Mouse (Mus musculus): ENCODE data around the gene Snx1. TPM values are rescaled to one million over a fixed set of nuclear protein-coding genes. Genes with fewer than 3 reads are reported as not detected.

Gene Snx1
- polyA plus RNA-seq, 1 experiment = 75.6 TPM

DNA sequence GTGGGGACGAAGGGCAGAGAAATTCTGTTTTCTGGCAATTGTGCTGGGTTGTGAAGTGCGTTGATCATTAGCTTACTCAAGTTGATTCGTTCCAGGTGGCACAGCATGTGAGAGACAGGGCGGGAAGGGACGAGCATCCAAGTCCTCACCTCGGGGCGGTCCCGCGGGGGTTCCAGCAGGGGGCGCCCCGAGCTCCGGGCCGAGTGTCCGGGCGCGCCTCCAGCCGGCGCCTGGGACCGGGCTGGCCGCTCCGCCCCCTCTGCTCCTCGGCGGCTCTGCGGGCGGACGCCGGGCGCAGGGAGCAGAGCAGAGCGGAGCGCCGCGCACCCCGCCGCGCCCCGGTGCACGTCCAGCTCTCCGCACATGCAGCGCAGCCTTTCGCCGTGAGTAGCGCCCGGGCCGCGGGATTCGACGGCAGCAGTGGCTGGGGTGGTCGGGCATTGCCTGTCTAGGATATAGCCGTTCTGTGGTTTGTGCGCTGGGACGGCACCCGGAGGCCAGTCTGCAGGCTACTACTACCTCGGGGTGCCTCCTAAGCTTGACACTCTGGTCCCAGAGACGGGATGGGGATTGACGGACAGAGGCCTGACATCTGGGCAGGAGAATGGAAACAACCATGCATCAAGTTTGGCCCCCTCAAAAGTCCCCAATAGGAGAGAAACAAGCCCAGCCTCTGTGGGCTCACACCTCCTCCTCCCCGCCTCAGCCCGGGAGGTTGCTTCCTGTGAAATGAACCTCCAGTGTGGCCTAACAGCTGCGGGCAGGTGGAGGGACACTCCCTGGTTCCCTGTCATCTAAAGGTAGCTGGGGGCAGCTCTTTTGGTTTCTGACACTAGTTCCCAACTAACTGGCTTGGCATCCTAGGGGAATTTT, 31.8 kb upstream of the Snx1 start, which contains the start of gene Dapk2:
Gene Dapk2, plus strand, starts transcription at position 266 of the 873 bp plus-strand sequence.
- peak; percentile 69 for DNase-seq (ENCODE audit: low read depth)
- TF ChIP-seq POLR2A (IDR thresholded peaks at IDR 0.05; ENCODE audit: borderline replicate concordance, extremely low read depth, insufficient read depth, insufficient read length, poor library complexity, severe bottlenecking) (no peak), CTCF (IDR thresholded peaks at IDR 0.05; ENCODE audit: borderline replicate concordance, extremely low read depth, insufficient read depth, insufficient read length) (peak; percentile 61)

DNA sequence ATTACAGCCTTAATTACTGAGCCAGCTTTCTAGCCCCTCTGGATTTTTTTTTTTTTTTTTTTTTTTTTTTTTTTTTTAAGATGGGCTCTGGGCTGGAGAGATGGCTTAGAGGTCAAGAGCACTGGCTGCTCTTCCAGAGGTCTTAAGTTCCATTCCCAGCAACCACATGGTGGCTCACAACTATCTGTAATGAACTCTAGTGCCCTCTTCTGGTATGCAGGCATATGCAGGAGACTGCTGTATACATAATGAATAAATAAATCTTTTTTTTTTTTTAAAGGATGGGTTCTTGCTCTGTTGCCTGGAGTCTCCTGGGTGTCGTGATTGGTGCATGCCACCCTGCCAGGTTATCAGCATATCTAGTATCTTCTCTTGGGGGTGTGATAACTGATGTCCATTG, 29.1 kb upstream of the Snx1 start:
- TF ChIP-seq CTCF (IDR thresholded peaks at IDR 0.05; ENCODE audit: borderline replicate concordance, extremely low read depth, insufficient read depth, insufficient read length) (no peak), POLR2A (IDR thresholded peaks at IDR 0.05; ENCODE audit: borderline replicate concordance, extremely low read depth, insufficient read depth, insufficient read length, poor library complexity, severe bottlenecking) (no peak)
- peak; percentile 4 for DNase-seq (ENCODE audit: low read depth)

- no peak for DNase-seq (ENCODE audit: low read depth)
- TF ChIP-seq POLR2A (IDR thresholded peaks at IDR 0.05; ENCODE audit: borderline replicate concordance, extremely low read depth, insufficient read depth, insufficient read length, poor library complexity, severe bottlenecking) = no peak
- TF ChIP-seq CTCF (IDR thresholded peaks at IDR 0.05; ENCODE audit: borderline replicate concordance, extremely low read depth, insufficient read depth, insufficient read length) = no peak
Observed at GRCm38 (mm10) chr9:66154013-66154412, 27.6 kb upstream of the Snx1 start.

DNA sequence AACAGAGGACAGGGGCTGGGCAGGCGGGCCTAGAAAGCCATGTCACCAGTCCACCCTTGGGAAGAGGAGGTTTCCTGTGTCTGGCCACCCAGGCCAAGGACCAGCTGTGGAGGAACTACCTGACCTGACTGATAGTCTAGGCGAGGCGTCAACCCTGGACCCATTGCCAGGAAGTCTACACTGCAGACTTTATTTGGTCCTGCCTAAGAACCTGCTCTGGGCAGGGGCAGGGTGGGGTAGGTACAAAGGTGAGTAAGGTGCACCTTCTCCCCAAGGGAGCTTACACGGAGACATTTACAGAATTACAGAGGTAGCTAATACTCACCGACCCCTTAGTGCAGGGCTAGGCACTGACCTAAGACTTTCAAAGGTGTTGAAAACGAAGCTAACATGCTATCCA, 27.2 kb upstream of the Snx1 start:
- no peak for DNase-seq (ENCODE audit: low read depth)
- no peak for TF ChIP-seq CTCF (IDR thresholded peaks at IDR 0.05; ENCODE audit: borderline replicate concordance, extremely low read depth, insufficient read depth, insufficient read length)
- no peak for TF ChIP-seq POLR2A (IDR thresholded peaks at IDR 0.05; ENCODE audit: borderline replicate concordance, extremely low read depth, insufficient read depth, insufficient read length, poor library complexity, severe bottlenecking)

- TF ChIP-seq CTCF (IDR thresholded peaks at IDR 0.05; ENCODE audit: borderline replicate concordance, extremely low read depth, insufficient read depth, insufficient read length) (no peak), POLR2A (IDR thresholded peaks at IDR 0.05; ENCODE audit: borderline replicate concordance, extremely low read depth, insufficient read depth, insufficient read length, poor library complexity, severe bottlenecking) (no peak)
- DNase-seq (ENCODE audit: low read depth) = no peak
Observed at GRCm38 (mm10) chr9:66152011-66152410, 25.6 kb upstream of the Snx1 start.

DNA sequence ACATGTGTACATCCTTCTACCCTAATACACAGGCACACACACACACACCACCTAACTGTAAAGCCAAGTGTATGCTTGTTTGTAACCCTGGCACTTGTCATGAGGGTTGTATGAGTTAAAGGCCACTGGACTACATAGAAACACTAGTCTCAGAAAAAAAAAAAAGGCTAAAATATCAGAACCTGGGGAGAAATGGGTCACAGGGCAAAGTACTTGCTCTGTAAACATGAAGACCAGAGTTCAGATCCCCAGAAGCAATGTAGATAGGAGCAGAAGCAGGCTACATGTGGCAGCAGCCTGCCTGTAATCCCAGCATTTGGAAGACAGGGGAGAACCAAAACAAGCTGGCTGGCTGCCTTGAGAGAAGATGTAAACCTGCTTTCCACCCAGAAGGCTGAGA, 19.8 kb upstream of the Snx1 start:
- TF ChIP-seq CTCF (IDR thresholded peaks at IDR 0.05; ENCODE audit: borderline replicate concordance, extremely low read depth, insufficient read depth, insufficient read length) = no peak
- TF ChIP-seq POLR2A (IDR thresholded peaks at IDR 0.05; ENCODE audit: borderline replicate concordance, extremely low read depth, insufficient read depth, insufficient read length, poor library complexity, severe bottlenecking) = no peak
- no peak for DNase-seq (ENCODE audit: low read depth)

- DNase-seq (ENCODE audit: low read depth) = peak; percentile 91
- TF ChIP-seq CTCF (IDR thresholded peaks at IDR 0.05; ENCODE audit: borderline replicate concordance, extremely low read depth, insufficient read depth, insufficient read length) (peak; percentile 78; the same call in 1 of the 2 replicates), POLR2A (IDR thresholded peaks at IDR 0.05; ENCODE audit: borderline replicate concordance, extremely low read depth, insufficient read depth, insufficient read length, poor library complexity, severe bottlenecking) (no peak)
Observed at GRCm38 (mm10) chr9:66144248-66144647, 17.9 kb upstream of the Snx1 start.

DNA sequence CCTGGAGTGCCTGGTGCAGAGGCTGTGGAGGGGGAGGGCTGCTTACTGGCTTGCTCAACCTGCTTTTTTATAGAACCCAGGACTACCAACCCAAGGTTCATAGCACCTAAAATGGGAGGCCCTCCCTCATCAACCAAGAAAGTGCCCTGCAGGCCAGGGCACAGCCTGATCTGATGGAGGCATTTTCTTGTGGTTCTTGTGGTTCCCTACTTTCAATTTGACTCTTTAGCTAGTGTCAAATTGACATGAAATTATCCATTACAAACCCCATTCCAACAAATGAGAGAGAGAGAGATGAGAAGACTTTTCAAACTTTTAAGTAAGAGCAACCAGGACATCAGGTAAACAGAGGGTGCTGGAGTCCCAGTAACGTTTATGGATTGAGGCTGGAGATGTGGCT, 15.9 kb upstream of the Snx1 start:
- TF ChIP-seq CTCF (IDR thresholded peaks at IDR 0.05; ENCODE audit: borderline replicate concordance, extremely low read depth, insufficient read depth, insufficient read length) = no peak
- no peak for TF ChIP-seq POLR2A (IDR thresholded peaks at IDR 0.05; ENCODE audit: borderline replicate concordance, extremely low read depth, insufficient read depth, insufficient read length, poor library complexity, severe bottlenecking)
- DNase-seq (ENCODE audit: low read depth) = no peak

DNA sequence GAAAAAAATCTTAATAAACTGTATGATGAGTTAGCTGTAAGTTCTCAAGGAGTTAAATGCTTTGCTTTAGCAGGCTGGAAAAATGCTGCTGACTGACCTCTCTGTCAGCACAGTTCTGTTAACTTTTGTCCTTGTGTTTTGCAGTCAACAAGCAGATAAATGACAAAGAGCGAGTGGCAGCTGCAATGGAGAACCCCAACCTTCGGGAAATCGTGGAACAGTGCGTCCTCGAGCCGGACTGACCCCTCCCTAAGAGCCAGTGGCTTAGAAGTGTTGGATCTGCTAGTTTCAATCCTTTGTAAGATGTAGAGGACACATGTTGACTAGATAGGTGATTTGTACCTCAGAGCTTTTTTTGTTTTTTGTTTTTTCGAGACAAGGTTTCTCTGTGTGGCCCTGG, 11.8 kb upstream of the Snx1 start:
- no peak for TF ChIP-seq CTCF (IDR thresholded peaks at IDR 0.05; ENCODE audit: borderline replicate concordance, extremely low read depth, insufficient read depth, insufficient read length)
- no peak for TF ChIP-seq POLR2A (IDR thresholded peaks at IDR 0.05; ENCODE audit: borderline replicate concordance, extremely low read depth, insufficient read depth, insufficient read length, poor library complexity, severe bottlenecking)
- DNase-seq (ENCODE audit: low read depth) = no peak

DNA sequence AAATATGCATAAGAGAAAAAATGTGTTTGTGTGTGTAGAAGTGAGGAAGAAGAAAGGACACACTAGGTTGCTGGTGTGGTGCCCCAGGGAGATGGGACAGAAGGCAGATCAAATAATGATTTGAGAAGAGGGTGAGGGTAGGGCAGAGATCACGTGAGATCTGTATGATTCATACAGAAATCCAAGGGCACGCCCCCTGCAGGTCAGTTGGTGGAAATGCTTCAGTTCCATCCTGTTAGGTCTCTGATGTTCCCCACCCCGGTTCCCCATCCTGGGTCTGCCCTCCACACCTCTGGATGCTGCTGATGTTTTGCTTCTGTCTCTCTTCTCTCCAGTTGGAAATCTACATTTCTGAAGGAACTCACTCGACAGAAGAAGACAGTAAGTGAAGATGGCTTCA, 9.6 kb upstream of the Snx1 start:
- DNase-seq (ENCODE audit: low read depth) = no peak
- TF ChIP-seq POLR2A (IDR thresholded peaks at IDR 0.05; ENCODE audit: borderline replicate concordance, extremely low read depth, insufficient read depth, insufficient read length, poor library complexity, severe bottlenecking) (no peak), CTCF (IDR thresholded peaks at IDR 0.05; ENCODE audit: borderline replicate concordance, extremely low read depth, insufficient read depth, insufficient read length) (peak; percentile 50; the same call in 1 of the 2 replicates)

- no peak for DNase-seq (ENCODE audit: low read depth)
Observed at GRCm38 (mm10) chr9:66131466-66131865, 5.1 kb upstream of the Snx1 start.

GRCm38 (mm10) chr9:66127884-66128283, 1.5 kb upstream of the Snx1 start:
- DNase-seq (ENCODE audit: low read depth) = no peak
- TF ChIP-seq POLR2A (IDR thresholded peaks at IDR 0.05; ENCODE audit: borderline replicate concordance, extremely low read depth, insufficient read depth, insufficient read length, poor library complexity, severe bottlenecking) = no peak
- TF ChIP-seq CTCF (IDR thresholded peaks at IDR 0.05; ENCODE audit: borderline replicate concordance, extremely low read depth, insufficient read depth, insufficient read length) = no peak

More at GRCm38 (mm10) chr9:66131466-66131865, 5.1 kb upstream of the Snx1 start:
- TF ChIP-seq POLR2A (IDR thresholded peaks at IDR 0.05; ENCODE audit: borderline replicate concordance, extremely low read depth, insufficient read depth, insufficient read length, poor library complexity, severe bottlenecking) = no peak
- no peak for TF ChIP-seq CTCF (IDR thresholded peaks at IDR 0.05; ENCODE audit: borderline replicate concordance, extremely low read depth, insufficient read depth, insufficient read length)

Data from brain, embryonic 14.5 days (tissue).